Mouse (Mus musculus): ENCODE measurements around the gene Wars2.
A peak's percentile ranks its signal among the peaks of the same experiment; 100 is the strongest.

Gene Wars2

GRCm38 (mm10) chr3:99188097-99188496 is 47.2 kb downstream of the Wars2 start:
- DNase-seq (ENCODE audit: extremely low spot score, low spot score) = no peak

- DNase-seq (ENCODE audit: extremely low spot score, low spot score) = no peak
Observed at GRCm38 (mm10) chr3:99193576-99193975, 52.7 kb downstream of the Wars2 start.

- DNase-seq (ENCODE audit: extremely low spot score, low spot score) = no peak
Observed at GRCm38 (mm10) chr3:99203331-99203730, 62.5 kb downstream of the Wars2 start.

GRCm38 (mm10) chr3:99208416-99208815 is 67.5 kb downstream of the Wars2 start:
- DNase-seq (ENCODE audit: extremely low spot score, low spot score) = no peak

GRCm38 (mm10) chr3:99211105-99211698 is 70.3 kb downstream of the Wars2 start:
- DNase-seq (ENCODE audit: extremely low spot score, low spot score) = peak; percentile 21

- DNase-seq (ENCODE audit: extremely low spot score, low spot score) = no peak
Observed at GRCm38 (mm10) chr3:99227807-99228206, 86.9 kb downstream of the Wars2 start.

- peak; percentile 74 for DNase-seq (ENCODE audit: extremely low spot score, low spot score)
Observed at GRCm38 (mm10) chr3:99233393-99234318, 92.8 kb downstream of the Wars2 start.

GRCm38 (mm10) chr3:99234319-99234869 is 93.5 kb downstream of the Wars2 start:
- DNase-seq (ENCODE audit: extremely low spot score, low spot score) = peak; percentile 59

GRCm38 (mm10) chr3:99235116-99235803 is 94.4 kb downstream of the Wars2 start:
- DNase-seq (ENCODE audit: extremely low spot score, low spot score) = peak; percentile 45

- peak; percentile 53 for DNase-seq (ENCODE audit: extremely low spot score, low spot score)
Observed at GRCm38 (mm10) chr3:99235804-99236755, 95.2 kb downstream of the Wars2 start.

- peak; percentile 42 for DNase-seq (ENCODE audit: extremely low spot score, low spot score)
Observed at GRCm38 (mm10) chr3:99238691-99239090, 97.8 kb downstream of the Wars2 start.

- DNase-seq (ENCODE audit: extremely low spot score, low spot score) = peak; percentile 53
Observed at GRCm38 (mm10) chr3:99239301-99240045, 98.6 kb downstream of the Wars2 start.

GRCm38 (mm10) chr3:99240213-99240720 is 99.4 kb downstream of the Wars2 start, which contains the start of gene Tbx15:
Gene Tbx15 (plus strand): TSS chr3:99240381.
- DNase-seq (ENCODE audit: extremely low spot score, low spot score) = no peak

- DNase-seq (ENCODE audit: extremely low spot score, low spot score) = peak; percentile 73
Observed at GRCm38 (mm10) chr3:99240811-99241738, 100.2 kb downstream of the Wars2 start.

GRCm38 (mm10) chr3:99242481-99242880 is 101.6 kb downstream of the Wars2 start:
- peak; percentile 49 for DNase-seq (ENCODE audit: extremely low spot score, low spot score)

- no peak for DNase-seq (ENCODE audit: extremely low spot score, low spot score)
Observed at GRCm38 (mm10) chr3:99245341-99245740, 104.5 kb downstream of the Wars2 start.

GRCm38 (mm10) chr3:99246629-99247028 is 105.8 kb downstream of the Wars2 start:
- peak; percentile 20 for DNase-seq (ENCODE audit: extremely low spot score, low spot score)

- DNase-seq (ENCODE audit: extremely low spot score, low spot score) = peak; percentile 50
Observed at GRCm38 (mm10) chr3:99247586-99247985, 106.7 kb downstream of the Wars2 start.

Data from neural tube, embryonic 10.5 days (tissue).